Mouse (Mus musculus): ENCODE data around the gene Abhd10. TPM values are rescaled to one million over a fixed set of nuclear protein-coding genes. Genes with fewer than 3 reads are reported as not detected.
A peak's percentile ranks its signal among the peaks of the same experiment; 100 is the strongest.

Gene Abhd10
- total RNA-seq, 2 experiments from 2014 or later: 23.1 to 26.9 TPM

- no peak for DNase-seq
These were observed 18.0 kb downstream of the Abhd10 start for GRCm38 (mm10) chr16:45724742-45725102.

- DNase-seq: peak; percentile 20
These were observed 18.6 kb downstream of the Abhd10 start, which contains the start of gene Tagln3 for GRCm38 (mm10) chr16:45724061-45724741. Gene Tagln3 (minus strand): TSS chr16:45724608.

- no peak for DNase-seq
These were observed 19.4 kb downstream of the Abhd10 start for GRCm38 (mm10) chr16:45723172-45723901.

GRCm38 (mm10) chr16:45722460-45722951 lies 20.2 kb downstream of the Abhd10 start:
- no peak for DNase-seq

- no peak for DNase-seq
These were observed 22.6 kb downstream of the Abhd10 start for GRCm38 (mm10) chr16:45720022-45720630.

GRCm38 (mm10) chr16:45718296-45718695 lies 24.5 kb downstream of the Abhd10 start:
- no peak for DNase-seq

GRCm38 (mm10) chr16:45714489-45715150 lies 28.1 kb downstream of the Abhd10 start:
- DNase-seq: no peak

- no peak for DNase-seq
These were observed 28.9 kb downstream of the Abhd10 start for GRCm38 (mm10) chr16:45713878-45714277.

GRCm38 (mm10) chr16:45713261-45713660 lies 29.5 kb downstream of the Abhd10 start:
- no peak for DNase-seq

GRCm38 (mm10) chr16:45711263-45711662 lies 31.5 kb downstream of the Abhd10 start:
- DNase-seq: no peak

GRCm38 (mm10) chr16:45699301-45699700 lies 43.5 kb downstream of the Abhd10 start:
- DNase-seq: no peak

- DNase-seq: no peak
These were observed 44.8 kb downstream of the Abhd10 start for GRCm38 (mm10) chr16:45697996-45698395.

- no peak for DNase-seq
These were observed 47.2 kb downstream of the Abhd10 start for GRCm38 (mm10) chr16:45695445-45696160.

GRCm38 (mm10) chr16:45693558-45693957 lies 49.2 kb downstream of the Abhd10 start, which contains the start of gene Tmprss7:
Gene Tmprss7 (minus strand): TSS chr16:45693658.
- DNase-seq: no peak

- DNase-seq: no peak
These were observed 49.9 kb downstream of the Abhd10 start for GRCm38 (mm10) chr16:45692851-45693250.

GRCm38 (mm10) chr16:45690178-45690577 lies 52.6 kb downstream of the Abhd10 start:
- no peak for DNase-seq

GRCm38 (mm10) chr16:45686833-45687232 lies 55.9 kb downstream of the Abhd10 start:
- no peak for DNase-seq

GRCm38 (mm10) chr16:45685295-45685694 lies 57.5 kb downstream of the Abhd10 start:
- DNase-seq: no peak

GRCm38 (mm10) chr16:45684815-45685214 lies 57.9 kb downstream of the Abhd10 start:
- peak; percentile 83 for DNase-seq

Data from heart, postnatal 4 days (tissue).